Mouse (Mus musculus): ENCODE results near the gene Moxd1.

DNA sequence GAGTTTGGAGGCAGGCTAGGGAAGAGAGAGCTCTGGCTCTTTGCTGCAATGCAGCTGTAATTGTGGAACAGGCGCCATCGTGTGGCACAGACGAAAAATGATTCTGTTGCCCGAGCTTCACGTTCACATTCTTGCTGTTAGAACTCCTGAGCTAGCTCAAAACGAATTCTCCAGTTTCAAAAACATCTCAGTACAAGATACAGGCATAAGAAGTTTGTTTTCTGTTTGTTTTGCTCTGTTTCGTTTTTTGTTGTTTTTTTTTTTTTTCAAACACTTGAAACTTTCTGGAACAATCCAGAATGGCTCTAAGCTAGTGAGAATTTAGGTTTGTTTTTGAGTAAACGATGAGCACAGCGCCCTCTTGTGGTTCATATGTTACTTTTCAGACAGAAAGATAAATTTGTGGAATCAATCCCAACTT is 88.9 kb downstream of the Moxd1 start:
- peak; percentile 71 for TF ChIP-seq CTCF (IDR thresholded peaks at IDR 0.05; ENCODE audit: low read depth)
- no peak for TF ChIP-seq EP300 (IDR thresholded peaks at IDR 0.05; ENCODE audit: low read depth)

Data from heart, postnatal 0 days (tissue).